Mouse (Mus musculus) brain, embryonic 14.5 days (tissue): ENCODE data around the gene Hoxb8.

ENCODE experiments used
- CTCF ChIP-seq: fragments of 200-500 bp; IDR thresholded peaks from 2 replicates; pipeline ENCODE4 v1.5.1; 2012; ENCODE audit warnings: inconsistent platforms, mild to moderate bottlenecking, moderate library complexity, borderline replicate concordance; ENCODE audit not compliant: insufficient read depth, insufficient read length; ENCODE audit errors: extremely low read depth
- POLR2A ChIP-seq: fragments of 200-500 bp; IDR thresholded peaks from 2 replicates; pipeline ENCODE4 v1.6.1; 2012; ENCODE audit warnings: mild to moderate bottlenecking, inconsistent platforms, borderline replicate concordance; ENCODE audit not compliant: poor library complexity, insufficient read depth, insufficient read length, severe bottlenecking; ENCODE audit errors: extremely low read depth

GRCm38 (mm10) chr11:96324965-96325364 lies 43.3 kb downstream of the Hoxb8 start:
- TF ChIP-seq POLR2A, result no peak
- no peak for TF ChIP-seq CTCF
